Mouse (Mus musculus): ENCODE results near the gene Tnni1. TPM values are rescaled to one million over a fixed set of nuclear protein-coding genes. Genes with fewer than 3 reads are reported as not detected.

The Tnni1 gene
- polyA plus RNA-seq, 1 experiment from 2014 or later: 3,442 TPM

GRCm38 (mm10) chr1:135850722-135851512, 71.7 kb downstream of the Tnni1 start:
- peaks cover 41% of the 10 kb centered on the region for H3K4me1 ChIP-seq (ENCODE audit: control insufficient read depth, insufficient read depth, low read length)
- H3K27ac ChIP-seq (ENCODE audit: low read depth, low read length): peak overlapping the region; percentile 7
- peaks cover 8% of the 10 kb centered on the region for H3K36me3 ChIP-seq (ENCODE audit: control insufficient read depth, insufficient read depth, low read length)
- no peak for ATAC-seq (replicated peaks; ENCODE audit: insufficient number of reproducible peaks, low FRiP score, low TSS enrichment)
- no peaks in the 10 kb centered on the region for H3K9me3 ChIP-seq (replicated peaks; ENCODE audit: control insufficient read depth, low read length)
- no peak overlapping the region for H3K4me2 ChIP-seq
- no peak overlapping the region for H3K4me3 ChIP-seq (ENCODE audit: low read depth, low read length)
- 61% methylated on average over 12 of the region's 12 CpGs for WGBS (ENCODE audit: insufficient replicate concordance)
- no peaks in the 10 kb centered on the region for H3K27me3 ChIP-seq (ENCODE audit: control insufficient read depth, insufficient read depth, low read length)
- no peak overlapping the region for H3K9ac ChIP-seq (ENCODE audit: low read depth, low read length)

- H3K4me1 ChIP-seq (ENCODE audit: control insufficient read depth, insufficient read depth, low read length): peaks cover 35% of the 10 kb centered on the region
Measured at GRCm38 (mm10) chr1:135852044-135852756, 73.0 kb downstream of the Tnni1 start.

GRCm38 (mm10) chr1:135853200-135853599, 74.0 kb downstream of the Tnni1 start:
- ATAC-seq (replicated peaks; ENCODE audit: insufficient number of reproducible peaks, low FRiP score, low TSS enrichment): no peak
- 81% methylated on average over 4 of the region's 4 CpGs for WGBS (ENCODE audit: insufficient replicate concordance)
- H3K4me2 ChIP-seq: no peak overlapping the region
- H3K9me3 ChIP-seq (replicated peaks; ENCODE audit: control insufficient read depth, low read length): no peaks in the 10 kb centered on the region
- H3K4me1 ChIP-seq (ENCODE audit: control insufficient read depth, insufficient read depth, low read length): peaks cover 27% of the 10 kb centered on the region
- no peak overlapping the region for H3K9ac ChIP-seq (ENCODE audit: low read depth, low read length)
- peak overlapping the region; percentile 29; the same call in 1 of the 2 replicates for H3K27ac ChIP-seq (ENCODE audit: low read depth, low read length)
- peaks cover 8% of the 10 kb centered on the region for H3K36me3 ChIP-seq (ENCODE audit: control insufficient read depth, insufficient read depth, low read length)
- no peaks in the 10 kb centered on the region for H3K27me3 ChIP-seq (ENCODE audit: control insufficient read depth, insufficient read depth, low read length)
- H3K4me3 ChIP-seq (ENCODE audit: low read depth, low read length): no peak overlapping the region

More at GRCm38 (mm10) chr1:135852044-135852756, 73.0 kb downstream of the Tnni1 start:
- Histone ChIP-seq H3K9ac (ENCODE audit: low read depth, low read length) (no peak overlapping the region), H3K4me2 (no peak overlapping the region), H3K4me3 (ENCODE audit: low read depth, low read length) (no peak overlapping the region), H3K27me3 (ENCODE audit: control insufficient read depth, insufficient read depth, low read length) (no peaks in the 10 kb centered on the region), H3K9me3 (replicated peaks; ENCODE audit: control insufficient read depth, low read length) (no peaks in the 10 kb centered on the region), H3K36me3 (ENCODE audit: control insufficient read depth, insufficient read depth, low read length) (peaks cover 8% of the 10 kb centered on the region), H3K27ac (ENCODE audit: low read depth, low read length) (peak overlapping the region; percentile 29)
- 55% methylated on average over 13 of the region's 13 CpGs for WGBS (ENCODE audit: insufficient replicate concordance)
- no peak for ATAC-seq (replicated peaks; ENCODE audit: insufficient number of reproducible peaks, low FRiP score, low TSS enrichment)

GRCm38 (mm10) chr1:135854591-135855343, 75.5 kb downstream of the Tnni1 start:
- Histone ChIP-seq H3K4me3 (ENCODE audit: low read depth, low read length) (no peak overlapping the region), H3K9me3 (replicated peaks; ENCODE audit: control insufficient read depth, low read length) (no peaks in the 10 kb centered on the region), H3K27ac (ENCODE audit: low read depth, low read length) (no peak overlapping the region), H3K4me1 (ENCODE audit: control insufficient read depth, insufficient read depth, low read length) (peaks cover 24% of the 10 kb centered on the region), H3K4me2 (no peak overlapping the region), H3K9ac (ENCODE audit: low read depth, low read length) (no peak overlapping the region), H3K27me3 (ENCODE audit: control insufficient read depth, insufficient read depth, low read length) (no peaks in the 10 kb centered on the region), H3K36me3 (ENCODE audit: control insufficient read depth, insufficient read depth, low read length) (peaks cover 8% of the 10 kb centered on the region)
- ATAC-seq (replicated peaks; ENCODE audit: insufficient number of reproducible peaks, low FRiP score, low TSS enrichment): no peak
- 68% methylated on average over 6 of the region's 6 CpGs for WGBS (ENCODE audit: insufficient replicate concordance)

- 91% methylated on average over 1 of the region's 1 CpGs for WGBS (ENCODE audit: insufficient replicate concordance)
- Histone ChIP-seq H3K27ac (ENCODE audit: low read depth, low read length) (no peak overlapping the region), H3K9me3 (replicated peaks; ENCODE audit: control insufficient read depth, low read length) (no peaks in the 10 kb centered on the region), H3K27me3 (ENCODE audit: control insufficient read depth, insufficient read depth, low read length) (no peaks in the 10 kb centered on the region), H3K4me2 (no peak overlapping the region), H3K9ac (ENCODE audit: low read depth, low read length) (no peak overlapping the region), H3K36me3 (ENCODE audit: control insufficient read depth, insufficient read depth, low read length) (peaks cover 5% of the 10 kb centered on the region), H3K4me1 (ENCODE audit: control insufficient read depth, insufficient read depth, low read length) (peaks cover 21% of the 10 kb centered on the region), H3K4me3 (ENCODE audit: low read depth, low read length) (no peak overlapping the region)
- ATAC-seq (replicated peaks; ENCODE audit: insufficient number of reproducible peaks, low FRiP score, low TSS enrichment): no peak
Measured at GRCm38 (mm10) chr1:135855344-135855687, 76.1 kb downstream of the Tnni1 start.

GRCm38 (mm10) chr1:135856070-135856469, 76.8 kb downstream of the Tnni1 start:
- Histone ChIP-seq H3K9me3 (replicated peaks; ENCODE audit: control insufficient read depth, low read length) (no peaks in the 10 kb centered on the region), H3K9ac (ENCODE audit: low read depth, low read length) (no peak overlapping the region), H3K27me3 (ENCODE audit: control insufficient read depth, insufficient read depth, low read length) (no peaks in the 10 kb centered on the region), H3K27ac (ENCODE audit: low read depth, low read length) (no peak overlapping the region), H3K4me1 (ENCODE audit: control insufficient read depth, insufficient read depth, low read length) (peaks cover 18% of the 10 kb centered on the region), H3K4me3 (ENCODE audit: low read depth, low read length) (no peak overlapping the region), H3K36me3 (ENCODE audit: control insufficient read depth, insufficient read depth, low read length) (peaks cover 5% of the 10 kb centered on the region; the same call in 1 of the 2 replicates), H3K4me2 (no peak overlapping the region)
- ATAC-seq (replicated peaks; ENCODE audit: insufficient number of reproducible peaks, low FRiP score, low TSS enrichment): no peak
- WGBS (ENCODE audit: insufficient replicate concordance): 60% methylated on average over 4 of the region's 4 CpGs

- H3K4me3 ChIP-seq (ENCODE audit: low read depth, low read length): no peak overlapping the region
- no peaks in the 10 kb centered on the region; the same call in 1 of the 2 replicates for H3K36me3 ChIP-seq (ENCODE audit: control insufficient read depth, insufficient read depth, low read length)
- WGBS (ENCODE audit: insufficient replicate concordance): 50% methylated on average over 11 of the region's 11 CpGs
- no peak overlapping the region for H3K27ac ChIP-seq (ENCODE audit: low read depth, low read length)
- H3K4me2 ChIP-seq: no peak overlapping the region
- ATAC-seq (replicated peaks; ENCODE audit: insufficient number of reproducible peaks, low FRiP score, low TSS enrichment): no peak
- no peak overlapping the region for H3K9ac ChIP-seq (ENCODE audit: low read depth, low read length)
- H3K4me1 ChIP-seq (ENCODE audit: control insufficient read depth, insufficient read depth, low read length): peaks cover 18% of the 10 kb centered on the region
- H3K9me3 ChIP-seq (replicated peaks; ENCODE audit: control insufficient read depth, low read length): no peaks in the 10 kb centered on the region
- no peaks in the 10 kb centered on the region for H3K27me3 ChIP-seq (ENCODE audit: control insufficient read depth, insufficient read depth, low read length)
Measured at GRCm38 (mm10) chr1:135857137-135857775, 78.0 kb downstream of the Tnni1 start.

GRCm38 (mm10) chr1:135858533-135858932, 79.3 kb downstream of the Tnni1 start:
- Histone ChIP-seq H3K9ac (ENCODE audit: low read depth, low read length) (no peak overlapping the region), H3K4me3 (ENCODE audit: low read depth, low read length) (no peak overlapping the region), H3K27me3 (ENCODE audit: control insufficient read depth, insufficient read depth, low read length) (no peaks in the 10 kb centered on the region), H3K4me2 (no peak overlapping the region), H3K4me1 (ENCODE audit: control insufficient read depth, insufficient read depth, low read length) (peaks cover 11% of the 10 kb centered on the region), H3K36me3 (ENCODE audit: control insufficient read depth, insufficient read depth, low read length) (no peaks in the 10 kb centered on the region), H3K27ac (ENCODE audit: low read depth, low read length) (no peak overlapping the region), H3K9me3 (replicated peaks; ENCODE audit: control insufficient read depth, low read length) (no peaks in the 10 kb centered on the region)
- 83% methylated on average over 7 of the region's 7 CpGs for WGBS (ENCODE audit: insufficient replicate concordance)
- no peak for ATAC-seq (replicated peaks; ENCODE audit: insufficient number of reproducible peaks, low FRiP score, low TSS enrichment)

All from heart, embryonic 11.5 days (tissue).